Mouse (Mus musculus) activated CD4-positive, CD25-positive, alpha-beta regulatory T cell, adult 4 months (primary cell): ENCODE data around the gene Igbp1b. TPM values are rescaled to one million over a fixed set of nuclear protein-coding genes. Genes with fewer than 3 reads are reported as not detected.

Experiments used
- ATAC-seq: one replicate; pipeline ENCODE4 v1.8.0; 2017
- polyA plus RNA-seq, 2 experiments: library from polyadenylated mRNA; unstranded; fragments of 100-300 nt; shearing (Covaris generic); gene quantifications; one replicate each; pipeline ENCODE4 v1.2.1; 2017

Igbp1b gene
- not detected for polyA plus RNA-seq

DNA sequence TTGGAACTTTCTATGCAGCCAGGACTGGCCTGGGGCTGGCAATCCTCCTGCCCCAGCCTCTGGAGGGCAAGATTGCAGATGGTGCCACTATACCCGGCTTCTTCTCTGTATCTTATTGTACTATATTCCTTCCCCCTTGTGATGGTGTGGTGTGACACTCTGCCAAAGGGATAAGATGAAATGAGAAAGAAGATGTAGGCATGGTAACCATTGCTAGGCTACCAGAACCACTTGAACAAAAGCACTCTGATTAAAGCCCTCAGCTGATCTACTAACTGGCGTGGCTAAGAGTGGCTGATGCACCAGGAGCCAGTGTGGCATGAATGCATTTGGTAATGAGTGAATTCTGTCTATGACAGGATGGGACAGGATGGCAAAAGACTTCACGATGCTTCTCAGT lies at the start of gene Igbp1b:
Gene Igbp1b, minus strand, starts transcription at position 29 of the 400 bp plus-strand sequence.
- ATAC-seq = no peak

DNA sequence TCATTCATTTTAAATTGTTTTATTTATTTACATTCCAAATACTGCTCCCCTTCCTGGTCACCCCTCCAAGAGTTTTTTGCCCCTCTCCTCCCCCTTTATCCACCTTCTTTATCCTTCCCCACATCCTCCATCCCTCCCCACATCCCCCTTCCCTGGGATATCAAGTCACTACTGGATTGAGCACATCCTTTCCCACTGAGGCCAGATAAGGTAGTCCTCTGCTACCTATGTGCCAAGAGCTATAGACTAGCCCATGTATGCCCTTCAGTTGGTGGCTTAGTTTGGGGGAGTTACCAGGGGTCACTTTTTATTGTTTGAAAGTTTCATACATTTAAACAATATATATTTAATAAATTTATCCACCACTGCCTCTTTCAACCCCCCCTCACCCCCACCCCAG lies 24.6 kb upstream of the Igbp1b start:
- ATAC-seq = no peak

- no peak for ATAC-seq
Observed at GRCm38 (mm10) chr6:138672704-138673141, 14.4 kb upstream of the Igbp1b start.

DNA sequence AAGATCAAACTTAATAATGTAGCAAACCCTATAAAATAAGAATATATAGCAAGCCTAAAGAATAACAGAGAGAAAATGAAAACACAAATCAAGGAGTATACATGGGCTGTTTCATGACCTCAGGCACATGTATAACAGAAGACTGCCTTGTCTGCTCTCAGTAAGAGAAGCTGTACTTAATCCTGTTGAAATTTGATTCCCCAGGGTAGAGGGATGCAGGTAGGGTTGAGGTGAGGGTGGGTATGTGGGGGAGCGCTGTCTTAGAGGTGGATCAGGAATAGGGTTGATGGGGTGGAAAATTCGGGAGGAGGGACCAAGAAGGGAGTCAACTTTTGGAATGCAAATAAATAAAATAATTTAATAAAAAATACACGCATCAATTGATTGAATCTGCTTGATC lies 7.1 kb upstream of the Igbp1b start:
- no peak for ATAC-seq

DNA sequence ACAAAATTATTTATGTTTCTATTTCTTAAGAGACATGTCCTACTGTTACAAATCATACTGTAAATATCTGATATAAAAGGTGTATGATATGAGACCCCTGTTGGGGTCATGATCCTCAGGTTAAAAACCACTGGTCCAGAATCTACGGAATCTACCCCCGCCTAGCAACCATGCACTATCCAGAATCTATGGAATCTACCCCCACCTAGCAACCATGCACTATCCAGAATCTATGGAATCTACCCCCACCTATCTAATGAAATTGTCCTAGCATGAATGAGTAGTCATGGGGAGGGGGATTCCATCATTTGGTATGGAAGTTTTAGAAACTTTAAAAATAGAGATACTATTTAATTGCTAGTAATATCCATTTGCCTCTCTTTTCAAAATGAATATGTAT lies 12.7 kb downstream of the Igbp1b start:
- ATAC-seq = no peak

GRCm38 (mm10) chr6:138639351-138639750 lies 19.0 kb downstream of the Igbp1b start:
- no peak for ATAC-seq

DNA sequence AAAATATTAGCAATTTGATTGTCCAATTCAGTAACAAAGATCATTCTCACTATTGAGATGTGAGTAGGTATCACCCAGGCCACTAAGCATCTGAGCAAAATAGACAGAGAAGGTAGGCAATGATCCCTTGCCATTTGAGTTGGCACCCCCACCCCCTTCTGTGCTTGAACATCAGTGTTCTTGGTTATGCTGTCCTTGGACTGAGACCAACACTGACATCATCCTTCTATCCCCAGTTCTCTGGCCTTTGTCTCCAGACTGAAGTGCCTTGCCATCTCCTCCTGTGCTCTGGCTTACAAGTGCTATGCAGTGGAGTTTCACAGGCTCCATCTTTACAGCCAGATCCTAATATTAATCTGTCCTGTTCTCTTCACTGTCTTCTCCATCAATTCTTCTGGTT lies 37.6 kb downstream of the Igbp1b start:
- ATAC-seq = no peak

GRCm38 (mm10) chr6:138618396-138618795 lies 39.9 kb downstream of the Igbp1b start:
- no peak for ATAC-seq

Other genes with a start within 250 kb of the Igbp1b start
- gene Lmo3, start 76.6 kb downstream of the Igbp1b start, polyA plus RNA-seq = not detected